Mouse (Mus musculus) stomach, embryonic 16.5 days (tissue): ENCODE data around the gene Rasgef1c. TPM values are rescaled to one million over a fixed set of nuclear protein-coding genes. Genes with fewer than 3 reads are reported as not detected.

Experiments used
- ATAC-seq: fragments of 200-750 bp; cut with Nextera tagmentation; 2 replicates; pipeline ENCODE4 v1.8.0; 2017; ENCODE audit warnings: moderate number of reproducible peaks, moderate TSS enrichment; ENCODE audit not compliant: insufficient read depth, low FRiP score
- H3K27ac ChIP-seq: fragments of 300-500 bp; sonication (generic); 2 replicates; pipeline ENCODE4 v1.5.1; 2014; ENCODE audit warnings: low read length
- H3K27me3 ChIP-seq: fragments of 300-500 bp; sonication (generic); 2 replicates; pipeline ENCODE4 v1.6.1; 2014; ENCODE audit warnings: low read length, control low read depth, mixed read lengths; ENCODE audit not compliant: control insufficient read depth, insufficient read depth
- H3K36me3 ChIP-seq: fragments of 300-500 bp; sonication (generic); 2 replicates; pipeline ENCODE4 v1.6.1; 2014; ENCODE audit warnings: low read length; ENCODE audit not compliant: control insufficient read depth, insufficient read depth
- H3K4me1 ChIP-seq: fragments of 300-500 bp; sonication (generic); 2 replicates; pipeline ENCODE4 v1.6.1; 2014; ENCODE audit warnings: low read length, control low read depth, mixed read lengths; ENCODE audit not compliant: control insufficient read depth, insufficient read depth
- H3K4me2 ChIP-seq: fragments of 300-500 bp; sonication (generic); 2 replicates; pipeline ENCODE4 v1.6.1; 2014; ENCODE audit warnings: low read depth, low read length, mixed read lengths
- H3K4me3 ChIP-seq: fragments of 300-500 bp; sonication (generic); replicated peaks from 2 replicates; pipeline ENCODE4 v1.5.1; 2014; ENCODE audit warnings: mild to moderate bottlenecking, low read length
- H3K9ac ChIP-seq: fragments of 300-500 bp; sonication (generic); 2 replicates; pipeline ENCODE4 v1.6.1; 2014; ENCODE audit warnings: low read length
- H3K9me3 ChIP-seq: fragments of 300-500 bp; sonication (generic); replicated peaks from 2 replicates; pipeline ENCODE4 v1.6.1; 2016; ENCODE audit warnings: low read length, control low read depth; ENCODE audit not compliant: control insufficient read depth
- WGBS: fragments of 180-500 bp; shearing (Covaris S2); extraction: QIAGEN DNeasy Blood & Tissue Kit; methylation state at CpG from one replicate; pipeline ENCODE4 v1.1.7; 2014; 5-methylcytosine and 5-hydroxymethylcytosine counted together
- polyA plus RNA-seq: library from polyadenylated mRNA; unstranded; fragments of >200 nt; fragmentation: Nextera tagmentation; extraction: Ambion mirVana; gene quantifications from 2 replicates; pipeline ENCODE4 v1.2.1, GENCODE M21; 2015

Gene Rasgef1c
- polyA plus RNA-seq: 0.40 and 0.50 TPM in 2 replicates

- peak; percentile 73 for ATAC-seq
- Histone ChIP-seq H3K4me3 (peak within 1 kb of the TSS; percentile 61), H3K27ac (no peak within 1 kb of the TSS), H3K4me2 (peak within 1 kb of the TSS; percentile 100), H3K27me3 (peaks cover 30% of the 10 kb centered on the region), H3K9me3 (peaks cover 3% of the 10 kb centered on the region; the same call in 1 of the 2 replicates), H3K4me1 (0 out of 2 replicates have a peak, but pooled peaks cover 3% of the 10 kb centered on the region), H3K9ac (peak within 1 kb of the TSS; percentile 68), H3K36me3 (no peaks in the 10 kb centered on the region)
- 3% methylated on average over 95 of the region's 99 CpGs for WGBS
These were observed at the start of gene Rasgef1c for GRCm38 (mm10) chr11:49901659-49902458. Rasgef1c (plus strand) TSS chr11:49901835.

- no peak for ATAC-seq
- 83% methylated on average over 5 of the region's 5 CpGs for WGBS
- no peak overlapping the region for H3K4me2 ChIP-seq
- H3K4me3 ChIP-seq: no peak overlapping the region
- no peaks in the 10 kb centered on the region for H3K9me3 ChIP-seq
- no peak overlapping the region for H3K9ac ChIP-seq
- H3K27ac ChIP-seq: no peak overlapping the region
- no peaks in the 10 kb centered on the region for H3K4me1 ChIP-seq
- no peaks in the 10 kb centered on the region for H3K27me3 ChIP-seq
- H3K36me3 ChIP-seq: no peaks in the 10 kb centered on the region
These were observed 46.5 kb upstream of the Rasgef1c start for GRCm38 (mm10) chr11:49855144-49855543.

GRCm38 (mm10) chr11:49861139-49861538 lies 40.5 kb upstream of the Rasgef1c start:
- H3K27me3 ChIP-seq: no peaks in the 10 kb centered on the region
- no peaks in the 10 kb centered on the region for H3K9me3 ChIP-seq
- H3K4me1 ChIP-seq: no peaks in the 10 kb centered on the region
- 87% methylated on average over 4 of the region's 4 CpGs for WGBS
- H3K27ac ChIP-seq: no peak overlapping the region
- no peak overlapping the region for H3K4me2 ChIP-seq
- H3K4me3 ChIP-seq: no peak overlapping the region
- no peak for ATAC-seq
- no peak overlapping the region for H3K9ac ChIP-seq
- H3K36me3 ChIP-seq: no peaks in the 10 kb centered on the region

GRCm38 (mm10) chr11:49863926-49864325 lies 37.7 kb upstream of the Rasgef1c start:
- no peaks in the 10 kb centered on the region for H3K4me1 ChIP-seq
- no peaks in the 10 kb centered on the region for H3K27me3 ChIP-seq
- H3K4me2 ChIP-seq: no peak overlapping the region
- H3K36me3 ChIP-seq: no peaks in the 10 kb centered on the region
- H3K4me3 ChIP-seq: no peak overlapping the region
- H3K9me3 ChIP-seq: no peaks in the 10 kb centered on the region
- no peak for ATAC-seq
- H3K27ac ChIP-seq: no peak overlapping the region
- H3K9ac ChIP-seq: no peak overlapping the region

GRCm38 (mm10) chr11:49867320-49867719 lies 34.3 kb upstream of the Rasgef1c start:
- no peak overlapping the region for H3K9ac ChIP-seq
- no peaks in the 10 kb centered on the region for H3K27me3 ChIP-seq
- 85% methylated on average over 5 of the region's 5 CpGs for WGBS
- no peaks in the 10 kb centered on the region for H3K9me3 ChIP-seq
- H3K4me3 ChIP-seq: no peak overlapping the region
- ATAC-seq: no peak
- H3K4me2 ChIP-seq: no peak overlapping the region
- H3K36me3 ChIP-seq: no peaks in the 10 kb centered on the region
- no peak overlapping the region for H3K27ac ChIP-seq
- no peaks in the 10 kb centered on the region for H3K4me1 ChIP-seq

- no peaks in the 10 kb centered on the region for H3K36me3 ChIP-seq
- no peaks in the 10 kb centered on the region for H3K27me3 ChIP-seq
- H3K4me1 ChIP-seq: no peaks in the 10 kb centered on the region
- H3K27ac ChIP-seq: no peak overlapping the region
- H3K9me3 ChIP-seq: no peaks in the 10 kb centered on the region
- no peak for ATAC-seq
- no peak overlapping the region for H3K4me3 ChIP-seq
- H3K9ac ChIP-seq: no peak overlapping the region
- no peak overlapping the region for H3K4me2 ChIP-seq
These were observed 31.9 kb upstream of the Rasgef1c start for GRCm38 (mm10) chr11:49869762-49870161.

- no peaks in the 10 kb centered on the region for H3K36me3 ChIP-seq
- no peak overlapping the region for H3K4me3 ChIP-seq
- WGBS: 53% methylated on average over 6 of the region's 6 CpGs
- no peaks in the 10 kb centered on the region for H3K27me3 ChIP-seq
- H3K4me2 ChIP-seq: no peak overlapping the region
- no peak overlapping the region for H3K9ac ChIP-seq
- H3K27ac ChIP-seq: no peak overlapping the region
- no peaks in the 10 kb centered on the region for H3K9me3 ChIP-seq
- H3K4me1 ChIP-seq: no peaks in the 10 kb centered on the region
- no peak for ATAC-seq
These were observed 29.7 kb upstream of the Rasgef1c start for GRCm38 (mm10) chr11:49871914-49872313.

GRCm38 (mm10) chr11:49872779-49873178 lies 28.9 kb upstream of the Rasgef1c start:
- H3K4me1 ChIP-seq: no peaks in the 10 kb centered on the region
- no peaks in the 10 kb centered on the region for H3K36me3 ChIP-seq
- ATAC-seq: no peak
- no peak overlapping the region for H3K27ac ChIP-seq
- H3K9me3 ChIP-seq: no peaks in the 10 kb centered on the region
- no peak overlapping the region for H3K9ac ChIP-seq
- WGBS: 92% methylated on average over 6 of the region's 6 CpGs
- H3K4me2 ChIP-seq: no peak overlapping the region
- H3K27me3 ChIP-seq: no peaks in the 10 kb centered on the region
- no peak overlapping the region for H3K4me3 ChIP-seq

- Histone ChIP-seq H3K4me1 (0 out of 2 replicates have a peak, but pooled peaks cover 3% of the 10 kb centered on the region), H3K27me3 (no peaks in the 10 kb centered on the region), H3K27ac (no peak overlapping the region), H3K9me3 (no peaks in the 10 kb centered on the region), H3K4me2 (no peak overlapping the region), H3K36me3 (no peaks in the 10 kb centered on the region), H3K4me3 (no peak overlapping the region), H3K9ac (no peak overlapping the region)
- no peak for ATAC-seq
- WGBS: 74% methylated on average over 8 of the region's 8 CpGs
These were observed 24.5 kb upstream of the Rasgef1c start for GRCm38 (mm10) chr11:49876948-49877817.
